Comparison of ENCODE assay signal across 8 mouse cellular contexts in genomic region chr8:80753017-80753715, GRCm38 (mm10). TPM values are rescaled to one million over a fixed set of nuclear protein-coding genes. Genes with fewer than 3 reads are reported as not detected.
A peak's percentile ranks its signal among the peaks of the same experiment; 100 is the strongest.
DNase-seq lines count a peak whose midpoint lies in the region; ATAC-seq and TF ChIP-seq lines count a peak whose summit lies in the region.

No protein-coding gene starts in this region.

- no peaks in the 10 kb centered on the region for H3K4me1 ChIP-seq in intestine, postnatal 0 days (replicated peaks; ENCODE audit: control insufficient read depth, insufficient read depth, low read length)
- no peaks in the 10 kb centered on the region for H3K4me1 ChIP-seq in midbrain, embryonic 15.5 days

- peak; percentile 97 for TF ChIP-seq CTCF in intestine, postnatal 0 days (IDR thresholded peaks at IDR 0.05; ENCODE audit: low read depth)

- intact Hi-C loops in left cerebral cortex, postnatal 25 days (cut with DNase I), result loop anchor here (2.0 to 5.0 kb wide), 3 partner anchors 124 to 1989 kb away; no protein-coding TSS in a partner anchor

- no peak overlapping the region for H3K4me2 ChIP-seq in intestine, postnatal 0 days (replicated peaks; ENCODE audit: low read depth)
- H3K4me2 ChIP-seq in midbrain, embryonic 15.5 days, result no peak overlapping the region

- peak; percentile 66 for ATAC-seq in intestine, postnatal 0 days
- peak; percentile 93 for ATAC-seq in midbrain, embryonic 15.5 days (replicated peaks)

- H3K9ac ChIP-seq in intestine, postnatal 0 days (ENCODE audit: low read depth, low read length), result no peak overlapping the region
- no peak overlapping the region for H3K9ac ChIP-seq in midbrain, embryonic 15.5 days

- no peak overlapping the region for H3K27ac ChIP-seq in intestine, postnatal 0 days (ENCODE audit: low read depth, low read length)
- no peak overlapping the region for H3K27ac ChIP-seq in midbrain, embryonic 15.5 days

- H3K36me3 ChIP-seq in intestine, postnatal 0 days (ENCODE audit: control insufficient read depth, insufficient read depth), result no peaks in the 10 kb centered on the region
- H3K36me3 ChIP-seq in midbrain, embryonic 15.5 days (replicated peaks), result no peaks in the 10 kb centered on the region

- no peak overlapping the region for H3K4me3 ChIP-seq in intestine, postnatal 0 days (ENCODE audit: low read depth, low read length)
- no peak overlapping the region for H3K4me3 ChIP-seq in midbrain, embryonic 15.5 days

- H3K9me3 ChIP-seq in intestine, postnatal 0 days (ENCODE audit: control insufficient read depth), result no peaks in the 10 kb centered on the region
- H3K9me3 ChIP-seq in midbrain, embryonic 15.5 days, result no peaks in the 10 kb centered on the region

- WGBS in intestine, postnatal 0 days, result 31% methylated on average over 9 of the region's 9 CpGs
- 30% methylated on average over 9 of the region's 9 CpGs for WGBS in midbrain, embryonic 15.5 days

- H3K27me3 ChIP-seq in intestine, postnatal 0 days (replicated peaks; ENCODE audit: control insufficient read depth, insufficient read depth, low read length), result no peaks in the 10 kb centered on the region
- no peaks in the 10 kb centered on the region for H3K27me3 ChIP-seq in midbrain, embryonic 15.5 days (replicated peaks)

- peak; percentile 37 for DNase-seq in 3134 (ENCODE audit: extremely low read depth, insufficient read length, low spot score)
- DNase-seq in adrenal gland, postnatal 10 days, result peak; percentile 89
- DNase-seq in embryo, embryonic 9.5 days (ENCODE audit: extremely low spot score), result peak; percentile 84
- DNase-seq in gastrocnemius, postnatal 4 days (ENCODE audit: low spot score in 2 of 2), result peak; percentile 57 to 82
- DNase-seq in left cerebral cortex, postnatal 25 days (ENCODE audit: low spot score in 2 of 2), result peak; percentile 84 to 87
- peak; percentile 55 for DNase-seq in spleen, adult 12 weeks (ENCODE audit: low spot score)

RNA-seq across cellular contexts. Expression of gene Smarca5, which starts 13.9 kb away (rescaled TPM):
- 10 to 100 TPM; 62.0 to 63.1 TPM for total RNA-seq in adrenal gland, postnatal 10 days (2021)
- 10 to 100 TPM; 43.1 to 49.3 TPM for total RNA-seq in gastrocnemius, postnatal 4 days (2021)
- 28.2 and 31.4 TPM in 2 replicates for polyA plus RNA-seq in intestine, postnatal 0 days (2015; fragmentation: Nextera tagmentation; extraction: Ambion mirVana)
- total RNA-seq in left cerebral cortex, postnatal 25 days (2021), result 10 to 100 TPM; 54.3 to 54.6 TPM
- 49.0 and 49.5 TPM in 2 replicates for polyA plus RNA-seq in midbrain, embryonic 15.5 days (2015; fragmentation: Nextera tagmentation; extraction: Ambion mirVana)

Comparison
In these comparisons a context has a peak if more than half of its experiments do, and no peak if none do; other contexts are left out.
1. DNase-seq: peak in every context shown above with its lines; median percentile 89 in adrenal gland, postnatal 10 days; 86 in left cerebral cortex, postnatal 25 days; 84 in embryo, embryonic 9.5 days; 70 in gastrocnemius, postnatal 4 days; 55 in spleen, adult 12 weeks; 37 in 3134.